Comparison of ENCODE assay signal across 8 mouse cellular contexts in the genomic region with DNA sequence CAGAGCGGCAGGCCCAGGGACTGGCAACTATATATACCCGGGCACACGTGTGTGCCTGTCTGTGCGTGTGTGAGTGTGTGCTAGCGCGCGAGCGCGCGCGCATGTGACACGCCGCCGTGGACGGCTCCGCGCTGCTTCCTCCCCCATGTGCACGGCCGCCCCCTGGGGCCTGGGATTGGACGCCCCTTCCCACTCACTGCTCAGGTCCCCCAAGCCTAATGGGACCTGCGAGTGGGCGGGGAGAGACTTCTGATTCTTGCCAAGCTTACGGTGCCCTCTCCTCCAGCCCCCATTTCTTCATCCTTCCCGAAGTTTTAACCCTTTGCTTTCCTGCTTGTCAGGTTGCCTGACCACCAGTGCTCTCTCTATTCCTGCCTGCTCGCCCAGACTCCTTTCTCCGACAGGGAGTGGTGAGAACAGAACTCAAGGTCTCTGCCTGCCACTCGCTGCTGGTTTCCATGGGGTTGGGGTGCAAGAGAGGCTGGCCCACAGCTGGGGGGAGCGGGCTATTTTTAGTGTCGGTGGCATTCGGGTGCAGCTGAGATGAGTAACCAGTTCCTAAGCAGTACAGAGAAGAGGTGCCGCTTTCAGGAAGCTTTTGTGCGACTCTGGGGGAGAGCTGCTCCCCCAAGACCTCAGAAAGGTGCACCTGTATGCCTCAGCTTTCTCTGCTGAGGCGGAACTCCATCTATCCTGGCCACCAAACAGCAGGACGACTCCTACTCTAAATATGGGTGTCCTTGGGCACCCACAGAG. TPM values are rescaled to one million over a fixed set of nuclear protein-coding genes. Genes with fewer than 3 reads are reported as not detected.
DNase-seq lines count a peak whose midpoint lies in the region; ATAC-seq and TF ChIP-seq lines count a peak whose summit lies in the region.

No protein-coding gene starts in this region.

- no peaks in the 10 kb centered on the region for H3K9me3 ChIP-seq in ES-E14 (ENCODE audit: control insufficient read depth, insufficient read depth, low read depth, low read length)
- H3K9me3 ChIP-seq in forebrain, embryonic 13.5 days (replicated peaks): no peaks in the 10 kb centered on the region
- H3K9me3 ChIP-seq in limb, embryonic 13.5 days: no peaks in the 10 kb centered on the region

- in situ Hi-C loops in ES-E14 (cut with MboI; ENCODE audit: low sequenced_read_pairs in 2 of 2, unreplicated experiment in 2 of 2): no loop called here

- peak overlapping the region; percentile 35 to 39; a peak in 2 of 4 replicates for H3K4me3 ChIP-seq in ES-E14 (ENCODE audit: insufficient read depth in 1 of 2, low read depth in 1 of 2, low read length in 2 of 2, poor library complexity in 1 of 2, severe bottlenecking in 1 of 2)
- H3K4me3 ChIP-seq in forebrain, embryonic 13.5 days: peak overlapping the region; percentile 43
- H3K4me3 ChIP-seq in limb, embryonic 13.5 days: peak overlapping the region; percentile 49
- peak overlapping the region; percentile 79 for H3K4me3 ChIP-seq in olfactory bulb, adult 2 months (ENCODE audit: insufficient read depth, low read depth, low read length)

- peaks cover 80% of the 10 kb centered on the region for H3K27me3 ChIP-seq in forebrain, embryonic 13.5 days
- peaks cover 81% of the 10 kb centered on the region for H3K27me3 ChIP-seq in limb, embryonic 13.5 days

- H3K27ac ChIP-seq in ES-E14 (ENCODE audit: insufficient read depth, low read depth, low read length, poor library complexity, severe bottlenecking): no peak overlapping the region
- no peak overlapping the region for H3K27ac ChIP-seq in forebrain, embryonic 13.5 days
- H3K27ac ChIP-seq in limb, embryonic 13.5 days: no peak overlapping the region
- H3K27ac ChIP-seq in olfactory bulb, adult 2 months (ENCODE audit: insufficient read depth, low read depth, low read length): peak overlapping the region; percentile 100

- H3K4me1 ChIP-seq in ES-E14 (ENCODE audit: control insufficient read depth in 2 of 2, insufficient read depth in 2 of 2, low read length in 2 of 2, poor library complexity in 1 of 2): peaks cover 0 to 13% of the 10 kb centered on the region in 2 experiments; a peak in 2 of 4 replicates
- peaks cover 48% of the 10 kb centered on the region for H3K4me1 ChIP-seq in forebrain, embryonic 13.5 days
- H3K4me1 ChIP-seq in limb, embryonic 13.5 days: peaks cover 47% of the 10 kb centered on the region
- H3K4me1 ChIP-seq in olfactory bulb, adult 2 months (ENCODE audit: control insufficient read depth, insufficient read depth, low read length): peaks cover 48% of the 10 kb centered on the region

- H3K9ac ChIP-seq in ES-E14 (ENCODE audit: insufficient read depth, low read depth, low read length, poor library complexity, severe bottlenecking): no peak overlapping the region
- peak overlapping the region; percentile 51 for H3K9ac ChIP-seq in forebrain, embryonic 13.5 days
- H3K9ac ChIP-seq in limb, embryonic 13.5 days: peak overlapping the region; percentile 67

- ATAC-seq in forebrain, embryonic 13.5 days: peak; percentile 53; the same call in 1 of the 2 replicates
- 0 out of 2 replicates have a peak, but pooled peaks have one; percentile 25 for ATAC-seq in limb, embryonic 13.5 days (ENCODE audit: low FRiP score, low read depth)
- no peak for ATAC-seq in megakaryocyte-erythroid progenitor cell, adult 5-6 weeks (replicated peaks; ENCODE audit: low FRiP score, low TSS enrichment, poor library complexity, severe bottlenecking)

- TF ChIP-seq CTCF in olfactory bulb, adult 2 months (IDR thresholded peaks at IDR 0.05; ENCODE audit: insufficient read depth, low read depth, low read length): no peak

- WGBS in forebrain, embryonic 13.5 days: under 1% methylated on average over 34 of the region's 34 CpGs
- WGBS in limb, embryonic 13.5 days: 2% methylated on average over 18 of the region's 34 CpGs
- WGBS in olfactory bulb, adult 2 months: under 1% methylated on average over 34 of the region's 34 CpGs

- peak overlapping the region; percentile 70 for H3K4me2 ChIP-seq in forebrain, embryonic 13.5 days
- H3K4me2 ChIP-seq in limb, embryonic 13.5 days (replicated peaks): peak overlapping the region; percentile 83

- peak; percentile 13; the same call in 1 of the 2 replicates for TF ChIP-seq POLR2A in olfactory bulb, adult 2 months (IDR thresholded peaks at IDR 0.05; ENCODE audit: insufficient read depth, low read depth, low read length)

- DNase-seq in gastrocnemius, postnatal 10 days: peak; percentile 42
- DNase-seq in gastrocnemius, adult 18-20 months (ENCODE audit: low spot score): no peak
- no peak for DNase-seq in ES-E14 (ENCODE audit: low read depth, low spot score)
- DNase-seq in induced T-regulatory cell, adult 2 months (ENCODE audit: low read depth): peak; percentile 74

- peaks cover 2% of the 10 kb centered on the region; the same call in 1 of the 2 replicates for H3K36me3 ChIP-seq in ES-E14 (ENCODE audit: control insufficient read depth, insufficient read depth, low read length, poor library complexity, severe bottlenecking)
- H3K36me3 ChIP-seq in forebrain, embryonic 13.5 days (ENCODE audit: poor library complexity, severe bottlenecking): peaks cover 18% of the 10 kb centered on the region
- H3K36me3 ChIP-seq in limb, embryonic 13.5 days: peaks cover 24% of the 10 kb centered on the region

TF ChIP-seq in ES-E14, 5 proteins besides CTCF, POLR2A, EP300 and RAD21:
- no peak for TF ChIP-seq ZC3H11A (IDR thresholded peaks at IDR 0.05; ENCODE audit: borderline replicate concordance, low read depth, low read length)
- TF ChIP-seq HCFC1 (IDR thresholded peaks at IDR 0.05; ENCODE audit: borderline replicate concordance, insufficient read depth, low read length): no peak
- no peak for TF ChIP-seq MAFK (IDR thresholded peaks at IDR 0.05; ENCODE audit: insufficient read depth, low read depth, low read length)
- no peak for TF ChIP-seq CHD2 (IDR thresholded peaks at IDR 0.05; ENCODE audit: low read depth, low read length)
- TF ChIP-seq ZNF384 (IDR thresholded peaks at IDR 0.05; ENCODE audit: low read depth, low read length): no peak

RNA-seq across cellular contexts. Expression of a gene that starts 1.2 kb away (rescaled TPM):
- total RNA-seq in gastrocnemius, postnatal 10 days (2021): 1 to 10 TPM; 2.2 to 2.7 TPM
- total RNA-seq in gastrocnemius, adult 18-20 months (2021): under 1 TPM; 0.36 to 0.57 TPM
- total RNA-seq in ES-E14 (2012; rRNA removed): 0.11 and 0.22 TPM in 2 replicates
- polyA plus RNA-seq in forebrain, embryonic 13.5 days (2015; fragmentation: Nextera tagmentation; extraction: Ambion mirVana): 0.05 and 0.15 TPM in 2 replicates
- 0.05 TPM in 1 of 2 replicates, not detected in the other for polyA plus RNA-seq in limb, embryonic 13.5 days (2015; fragmentation: Nextera tagmentation; extraction: Ambion mirVana)
- 108 TPM in 1 of 2 replicates, not detected in the other for polyA plus RNA-seq in olfactory bulb, adult 2 months (2012; ENCODE audit: insufficient read depth, insufficient read length, low replicate concordance, missing spikeins)
- not detected in 2 replicates for total RNA-seq in megakaryocyte-erythroid progenitor cell, adult 5-6 weeks (2014; fragmentation: Nextera tagmentation)
- 0.08 TPM in 1 of 2 replicates, not detected in the other for total RNA-seq in megakaryocyte-erythroid progenitor cell, adult 5-6 weeks (2017)

RNA-seq across cellular contexts. Expression of a gene that starts 18.4 kb away (rescaled TPM):
- not detected for total RNA-seq in gastrocnemius, postnatal 10 days (2021)
- not detected for total RNA-seq in gastrocnemius, adult 18-20 months (2021)
- total RNA-seq in ES-E14 (2012; rRNA removed): not detected in 2 replicates
- polyA plus RNA-seq in forebrain, embryonic 13.5 days (2015; fragmentation: Nextera tagmentation; extraction: Ambion mirVana): not detected in 2 replicates
- not detected in 2 replicates for polyA plus RNA-seq in limb, embryonic 13.5 days (2015; fragmentation: Nextera tagmentation; extraction: Ambion mirVana)
- not detected in 2 replicates for polyA plus RNA-seq in olfactory bulb, adult 2 months (2012; ENCODE audit: insufficient read depth, insufficient read length, low replicate concordance, missing spikeins)
- not detected in 2 replicates for total RNA-seq in megakaryocyte-erythroid progenitor cell, adult 5-6 weeks (2014; fragmentation: Nextera tagmentation)
- total RNA-seq in megakaryocyte-erythroid progenitor cell, adult 5-6 weeks (2017): not detected in 2 replicates

RNA-seq across cellular contexts. Expression of a gene that starts 23.2 kb away (rescaled TPM):
- total RNA-seq in gastrocnemius, postnatal 10 days (2021): 10 to 100 TPM; 35.8 to 36.6 TPM
- 10 to 100 TPM; 48.1 to 49.6 TPM for total RNA-seq in gastrocnemius, adult 18-20 months (2021)
- 36.6 and 54.7 TPM in 2 replicates for total RNA-seq in ES-E14 (2012; rRNA removed)
- 95.9 and 99.4 TPM in 2 replicates for polyA plus RNA-seq in forebrain, embryonic 13.5 days (2015; fragmentation: Nextera tagmentation; extraction: Ambion mirVana)
- 93.4 and 94.5 TPM in 2 replicates for polyA plus RNA-seq in limb, embryonic 13.5 days (2015; fragmentation: Nextera tagmentation; extraction: Ambion mirVana)
- polyA plus RNA-seq in olfactory bulb, adult 2 months (2012; ENCODE audit: insufficient read depth, insufficient read length, low replicate concordance, missing spikeins): not detected in 2 replicates
- 61.3 and 121 TPM in 2 replicates for total RNA-seq in megakaryocyte-erythroid progenitor cell, adult 5-6 weeks (2014; fragmentation: Nextera tagmentation)
- total RNA-seq in megakaryocyte-erythroid progenitor cell, adult 5-6 weeks (2017): 120 and 143 TPM in 2 replicates

RNA-seq across cellular contexts. Expression of a gene that starts 30.1 kb away (rescaled TPM):
- total RNA-seq in gastrocnemius, postnatal 10 days (2021): 1 to 10 TPM; 1.3 to 1.5 TPM
- 1 to 10 TPM in 1 of 2 experiments, under 1 TPM in 1; 0.57 to 1.4 TPM for total RNA-seq in gastrocnemius, adult 18-20 months (2021)
- 1.1 and 1.3 TPM in 2 replicates for total RNA-seq in ES-E14 (2012; rRNA removed)
- not detected in 2 replicates for polyA plus RNA-seq in forebrain, embryonic 13.5 days (2015; fragmentation: Nextera tagmentation; extraction: Ambion mirVana)
- 2.1 and 2.4 TPM in 2 replicates for polyA plus RNA-seq in limb, embryonic 13.5 days (2015; fragmentation: Nextera tagmentation; extraction: Ambion mirVana)
- polyA plus RNA-seq in olfactory bulb, adult 2 months (2012; ENCODE audit: insufficient read depth, insufficient read length, low replicate concordance, missing spikeins): not detected in 2 replicates
- total RNA-seq in megakaryocyte-erythroid progenitor cell, adult 5-6 weeks (2014; fragmentation: Nextera tagmentation): not detected in 2 replicates
- total RNA-seq in megakaryocyte-erythroid progenitor cell, adult 5-6 weeks (2017): not detected in 2 replicates

RNA-seq across cellular contexts. Expression of a gene that starts 45.1 kb away (rescaled TPM):
- total RNA-seq in gastrocnemius, postnatal 10 days (2021): 10 to 100 TPM; 21.2 to 24.2 TPM
- 1 to 10 TPM; 8.1 to 9.0 TPM for total RNA-seq in gastrocnemius, adult 18-20 months (2021)
- total RNA-seq in ES-E14 (2012; rRNA removed): 26.2 and 41.2 TPM in 2 replicates
- polyA plus RNA-seq in forebrain, embryonic 13.5 days (2015; fragmentation: Nextera tagmentation; extraction: Ambion mirVana): 49.2 and 55.1 TPM in 2 replicates
- polyA plus RNA-seq in limb, embryonic 13.5 days (2015; fragmentation: Nextera tagmentation; extraction: Ambion mirVana): 39.1 and 41.0 TPM in 2 replicates
- 167 TPM in 1 of 2 replicates, not detected in the other for polyA plus RNA-seq in olfactory bulb, adult 2 months (2012; ENCODE audit: insufficient read depth, insufficient read length, low replicate concordance, missing spikeins)
- total RNA-seq in megakaryocyte-erythroid progenitor cell, adult 5-6 weeks (2014; fragmentation: Nextera tagmentation): 22.5 and 23.2 TPM in 2 replicates
- total RNA-seq in megakaryocyte-erythroid progenitor cell, adult 5-6 weeks (2017): 16.9 and 22.1 TPM in 2 replicates

Comparison
In these comparisons a context has a peak if more than half of its experiments do, and no peak if none do; other contexts are left out.
1. DNase-seq: peak in gastrocnemius, postnatal 10 days (single experiment) and induced T-regulatory cell, adult 2 months (single experiment); none in gastrocnemius, adult 18-20 months (single experiment) and ES-E14 (single experiment).
2. Peak in every context shown above with its lines, with median percentiles within 50 percentile points of each other: H3K4me3 ChIP-seq.